Mouse (Mus musculus): ENCODE measurements around the gene U2af1l4.

U2af1l4 gene

GRCm38 (mm10) chr7:30553021-30553589, 10.0 kb upstream of the U2af1l4 start:
- DNase-seq = peak; percentile 64

GRCm38 (mm10) chr7:30553810-30554584, 9.1 kb upstream of the U2af1l4 start:
- DNase-seq = peak; percentile 23

GRCm38 (mm10) chr7:30556894-30557536, 6.1 kb upstream of the U2af1l4 start:
- no peak for DNase-seq

DNA sequence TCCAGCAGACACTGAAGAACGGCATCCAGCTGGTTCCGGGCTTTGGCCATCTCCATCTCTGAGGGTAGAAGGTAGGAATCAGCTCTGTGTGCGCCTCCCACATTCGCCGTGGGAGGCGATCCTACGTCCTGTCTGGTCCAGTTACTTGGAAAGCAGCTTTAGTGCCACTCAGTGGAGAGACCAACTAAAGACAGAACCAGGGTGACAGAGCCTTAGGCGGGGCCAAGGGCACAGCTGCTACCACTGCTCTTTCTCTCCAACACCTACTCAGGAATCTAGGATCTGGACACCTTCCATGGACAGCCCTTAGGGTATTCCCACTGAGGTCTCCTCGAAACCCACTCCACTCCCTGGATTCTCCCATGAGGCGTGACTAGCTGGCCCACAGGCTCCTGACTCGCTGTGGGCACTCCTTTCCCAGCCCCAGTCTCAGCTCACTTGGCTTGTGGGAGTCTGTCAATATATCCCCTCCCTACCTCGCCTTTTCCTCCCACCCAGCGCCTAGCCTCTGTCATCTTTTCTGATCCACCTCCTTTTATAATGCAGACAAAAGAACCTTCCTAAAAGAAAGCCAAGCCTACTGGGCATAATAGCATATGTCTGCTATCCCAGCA, 5.1 kb upstream of the U2af1l4 start:
- DNase-seq = no peak

GRCm38 (mm10) chr7:30558656-30559442, 4.3 kb upstream of the U2af1l4 start:
- DNase-seq = peak; percentile 24

- peak; percentile 100 for DNase-seq
These were observed 3.6 kb upstream of the U2af1l4 start, which contains the start of gene Lin37 for GRCm38 (mm10) chr7:30559443-30559954. Gene Lin37 (minus strand): TSS chr7:30559838.

DNA sequence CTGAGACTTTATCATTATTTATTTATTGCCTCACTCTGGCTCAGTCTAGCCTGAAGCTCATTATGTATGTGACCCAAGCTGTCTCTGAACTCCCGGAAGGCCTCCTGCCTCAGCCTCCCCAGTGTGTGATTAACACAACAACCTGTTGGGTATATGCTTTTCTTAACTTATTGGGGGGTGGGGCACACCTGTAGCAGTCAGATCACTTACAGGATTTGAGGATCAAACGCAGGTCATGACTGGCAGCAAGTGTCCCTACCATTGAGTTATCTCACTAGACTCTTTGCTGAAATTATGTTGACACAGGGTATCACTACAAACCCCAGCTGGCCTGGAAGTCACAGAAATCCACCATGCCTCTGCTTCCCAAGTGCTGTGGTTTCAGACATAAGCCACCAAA, 2.8 kb upstream of the U2af1l4 start:
- no peak for DNase-seq

GRCm38 (mm10) chr7:30562526-30563116, 480 bp upstream of the U2af1l4 start:
- DNase-seq = no peak

DNA sequence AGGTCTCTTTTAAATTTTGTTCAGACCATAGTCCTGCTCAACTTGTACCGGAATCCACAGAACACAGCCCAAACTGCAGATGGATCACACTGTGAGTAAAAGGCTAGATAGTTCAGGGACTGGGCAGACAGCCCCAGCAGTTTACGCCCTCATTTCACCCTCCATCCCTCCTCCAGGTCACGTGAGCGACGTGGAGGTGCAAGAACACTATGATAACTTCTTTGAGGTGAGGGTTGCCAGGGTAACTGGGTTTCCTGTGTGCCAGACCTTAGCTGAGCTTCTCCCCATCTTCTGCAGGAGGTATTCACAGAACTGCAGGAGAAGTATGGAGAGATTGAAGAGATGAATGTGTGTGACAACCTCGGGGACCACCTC, 792 bp downstream of the U2af1l4 start:
- DNase-seq = no peak

GRCm38 (mm10) chr7:30564970-30565571, 2.0 kb downstream of the U2af1l4 start, which contains the start of gene Igflr1:
Gene Igflr1 (plus strand): TSS chr7:30565427.
- DNase-seq = no peak

DNA sequence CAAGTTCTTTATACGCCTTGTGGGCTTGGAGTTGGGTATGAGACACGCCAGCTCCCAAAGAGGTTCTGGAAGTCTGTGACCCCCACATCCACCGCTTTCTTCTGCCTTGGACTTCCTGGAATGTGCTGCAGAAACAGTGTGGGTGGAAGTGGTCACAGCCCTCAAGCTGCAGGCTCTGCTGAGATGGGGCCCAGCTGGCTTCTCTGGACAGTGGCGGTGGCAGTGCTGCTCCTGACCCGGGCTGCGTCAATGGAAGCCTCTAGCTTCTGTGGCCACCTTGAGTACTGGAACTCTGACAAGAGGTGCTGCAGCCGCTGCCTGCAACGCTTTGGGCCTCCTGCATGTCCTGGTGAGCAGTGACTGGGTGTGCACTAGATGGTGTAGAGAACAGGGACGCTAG, 2.9 kb downstream of the U2af1l4 start:
- peak; percentile 35 for DNase-seq

- DNase-seq = no peak
These were observed 4.5 kb downstream of the U2af1l4 start for GRCm38 (mm10) chr7:30567555-30567954.

DNA sequence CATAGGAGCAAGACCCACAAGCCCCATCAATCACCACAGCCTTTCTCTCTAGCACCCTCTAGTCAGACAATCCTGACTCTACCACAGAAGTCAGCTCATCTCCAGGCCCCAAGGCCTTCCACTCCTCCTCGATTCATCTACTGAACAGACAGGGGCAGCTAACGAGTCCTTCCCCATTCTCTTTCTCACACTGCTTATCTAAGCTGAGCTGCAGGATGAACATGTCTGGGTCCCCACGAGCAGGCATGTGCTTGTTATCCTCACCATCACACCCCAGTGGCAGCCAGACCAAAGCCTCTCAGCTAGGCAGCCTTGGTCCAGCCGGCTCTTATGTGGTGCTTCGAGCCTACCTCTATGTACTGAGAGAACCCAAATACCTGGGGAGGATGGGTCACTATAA, 9.3 kb downstream of the U2af1l4 start:
- no peak for DNase-seq

DNA sequence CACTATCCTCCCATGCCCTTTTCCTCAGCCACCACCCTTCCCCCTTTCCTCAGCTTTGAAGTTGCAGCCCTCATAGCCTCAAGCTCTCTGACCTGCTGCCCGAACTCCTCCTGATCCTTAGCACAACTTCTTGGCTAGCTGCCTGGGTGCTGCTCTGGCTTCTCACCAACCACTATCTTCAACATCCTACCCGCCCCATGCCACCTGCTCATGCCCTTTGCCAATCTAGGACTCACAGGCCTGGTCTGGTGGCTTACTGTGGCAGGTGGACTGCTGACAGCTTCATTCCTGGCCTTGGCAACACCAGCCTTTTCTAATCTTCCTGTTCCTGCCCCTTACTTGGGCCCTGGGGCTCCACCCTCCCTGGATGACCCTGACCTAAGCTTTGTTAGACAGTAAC, 9.9 kb downstream of the U2af1l4 start:
- peak; percentile 76 for DNase-seq

- DNase-seq = no peak
These were observed 16.8 kb downstream of the U2af1l4 start for GRCm38 (mm10) chr7:30579950-30580349.

GRCm38 (mm10) chr7:30581547-30581946, 18.4 kb downstream of the U2af1l4 start:
- no peak for DNase-seq

- no peak for DNase-seq
These were observed 21.2 kb downstream of the U2af1l4 start for GRCm38 (mm10) chr7:30584339-30584738.

DNA sequence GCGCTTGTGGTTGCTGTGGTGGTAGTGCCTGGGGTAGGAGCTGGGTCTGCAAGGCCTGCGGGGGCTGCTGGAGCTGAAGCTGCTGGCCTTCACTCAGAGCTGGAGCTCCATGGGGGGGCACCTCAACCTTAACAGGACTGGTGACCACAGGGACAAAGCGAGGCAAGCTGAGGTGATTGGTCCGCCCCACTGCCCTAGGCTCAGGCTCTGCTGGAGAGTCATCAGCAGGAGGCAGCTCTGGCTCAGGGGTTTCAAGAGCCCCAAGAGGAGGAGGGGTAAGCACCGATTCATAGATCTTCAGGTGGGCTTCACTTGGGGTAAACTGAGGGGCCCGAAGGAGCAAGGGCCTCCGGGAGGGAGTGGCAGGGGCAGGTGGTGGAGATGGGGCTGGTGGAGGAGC, 22.1 kb downstream of the U2af1l4 start:
- DNase-seq = no peak

GRCm38 (mm10) chr7:30586455-30587020, 23.4 kb downstream of the U2af1l4 start:
- DNase-seq = no peak

DNA sequence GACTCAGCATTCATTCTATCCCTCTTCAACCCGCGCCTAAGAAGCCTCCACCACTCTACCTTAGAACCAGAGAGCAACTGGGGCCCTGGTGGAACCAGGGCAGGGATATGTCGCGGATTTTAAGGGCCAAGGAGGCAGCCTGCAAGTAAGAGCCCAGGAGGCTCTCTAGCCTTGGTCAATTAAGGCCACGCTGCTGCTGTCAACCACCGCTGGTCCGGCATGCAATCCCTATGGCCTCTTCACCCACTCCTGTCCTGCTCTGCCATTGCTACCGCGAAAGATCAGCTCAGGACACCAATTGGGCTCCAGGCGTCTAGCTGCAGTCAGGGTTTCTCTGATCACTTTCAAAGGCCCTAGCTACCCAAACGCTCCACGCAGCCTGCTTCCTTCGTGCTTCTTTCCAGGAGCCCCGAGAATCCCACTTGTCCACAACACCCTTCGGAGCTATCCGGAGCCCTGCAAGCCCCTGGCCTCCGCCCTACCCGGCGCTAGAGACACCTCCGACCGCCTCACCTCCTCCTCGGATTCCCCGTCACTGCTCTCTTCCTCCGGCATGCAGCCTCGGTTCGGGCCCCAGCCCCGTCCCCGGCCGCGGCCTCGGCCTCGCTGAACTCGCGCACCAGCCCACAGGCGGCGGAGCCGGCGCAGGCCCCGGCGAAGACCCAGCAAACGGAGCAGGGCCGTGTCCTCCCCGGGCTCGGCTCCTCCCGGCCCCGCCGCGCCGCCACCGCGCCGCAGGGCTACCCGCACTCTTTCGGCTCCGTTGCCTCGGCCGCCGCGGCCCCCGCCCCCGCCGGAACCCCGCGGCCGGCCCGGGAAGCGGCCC, 25.0 kb downstream of the U2af1l4 start:
- peak; percentile 57 for DNase-seq
